Mouse (Mus musculus): ENCODE results near the gene Myrfl.

Gene Myrfl

GRCm38 (mm10) chr10:116827306-116827705 is 69.4 kb downstream of the Myrfl start:
- DNase-seq (ENCODE audit: low read depth, low spot score), result no peak

DNA sequence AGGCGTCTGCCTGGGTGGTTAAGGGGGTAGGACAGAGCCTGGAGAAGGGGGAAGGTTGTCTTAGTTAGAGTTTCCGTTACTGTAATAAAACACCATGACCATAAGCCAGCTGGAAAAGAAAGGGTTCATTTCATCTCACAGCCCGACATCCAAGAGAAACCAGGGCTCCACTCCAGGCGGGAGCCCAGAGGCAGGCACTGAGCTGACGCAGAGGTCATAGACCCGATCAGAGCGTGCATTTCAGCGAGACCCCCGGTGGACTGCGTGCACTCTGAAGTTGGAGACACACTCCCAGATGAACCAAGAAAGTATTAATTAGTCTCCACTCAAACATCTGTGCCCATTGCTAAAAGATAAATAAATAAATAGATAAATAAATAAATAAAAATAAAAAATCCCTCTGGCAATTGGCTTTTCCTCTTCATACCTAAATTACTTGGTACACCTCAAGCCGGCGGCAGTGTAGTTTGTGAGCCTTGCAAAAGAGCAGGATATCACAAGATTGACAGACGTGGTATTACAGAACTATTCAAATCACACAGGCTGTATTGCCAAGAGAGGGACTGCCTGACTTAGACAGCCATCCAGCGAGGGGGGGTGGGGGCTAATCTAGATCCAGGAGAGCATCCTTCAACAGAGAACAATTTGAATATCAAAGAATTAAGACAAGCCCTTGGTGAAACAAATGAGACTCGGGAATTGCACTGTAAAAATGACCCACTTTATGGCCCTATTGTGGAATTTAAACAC is 81.2 kb downstream of the Myrfl start:
- no peak for DNase-seq (ENCODE audit: low read depth, low spot score)

DNA sequence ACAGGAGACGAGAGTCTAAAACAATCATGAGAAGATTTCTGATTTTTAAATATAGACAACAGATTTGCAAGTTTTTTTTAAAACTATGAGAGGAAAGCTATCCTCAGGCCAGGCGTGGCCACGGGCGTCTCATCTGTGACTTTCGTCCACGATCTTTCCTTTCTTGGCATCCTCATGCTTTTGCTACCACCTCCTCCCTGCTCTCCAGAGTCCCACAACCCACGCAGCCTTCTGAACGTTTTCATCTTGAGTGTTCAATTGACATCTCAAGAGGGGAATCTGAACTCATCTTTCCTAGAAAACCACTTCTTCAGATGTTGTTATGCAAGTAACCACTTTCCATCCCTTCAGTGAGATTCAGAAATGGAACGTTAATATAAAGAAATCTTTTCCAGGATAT is 83.6 kb downstream of the Myrfl start:
- no peak for DNase-seq (ENCODE audit: low read depth, low spot score)

- no peak for DNase-seq (ENCODE audit: low read depth, low spot score)
Observed at GRCm38 (mm10) chr10:116810738-116811137, 86.0 kb downstream of the Myrfl start.

GRCm38 (mm10) chr10:116809383-116809782 is 87.3 kb downstream of the Myrfl start:
- no peak for DNase-seq (ENCODE audit: low read depth, low spot score)

DNA sequence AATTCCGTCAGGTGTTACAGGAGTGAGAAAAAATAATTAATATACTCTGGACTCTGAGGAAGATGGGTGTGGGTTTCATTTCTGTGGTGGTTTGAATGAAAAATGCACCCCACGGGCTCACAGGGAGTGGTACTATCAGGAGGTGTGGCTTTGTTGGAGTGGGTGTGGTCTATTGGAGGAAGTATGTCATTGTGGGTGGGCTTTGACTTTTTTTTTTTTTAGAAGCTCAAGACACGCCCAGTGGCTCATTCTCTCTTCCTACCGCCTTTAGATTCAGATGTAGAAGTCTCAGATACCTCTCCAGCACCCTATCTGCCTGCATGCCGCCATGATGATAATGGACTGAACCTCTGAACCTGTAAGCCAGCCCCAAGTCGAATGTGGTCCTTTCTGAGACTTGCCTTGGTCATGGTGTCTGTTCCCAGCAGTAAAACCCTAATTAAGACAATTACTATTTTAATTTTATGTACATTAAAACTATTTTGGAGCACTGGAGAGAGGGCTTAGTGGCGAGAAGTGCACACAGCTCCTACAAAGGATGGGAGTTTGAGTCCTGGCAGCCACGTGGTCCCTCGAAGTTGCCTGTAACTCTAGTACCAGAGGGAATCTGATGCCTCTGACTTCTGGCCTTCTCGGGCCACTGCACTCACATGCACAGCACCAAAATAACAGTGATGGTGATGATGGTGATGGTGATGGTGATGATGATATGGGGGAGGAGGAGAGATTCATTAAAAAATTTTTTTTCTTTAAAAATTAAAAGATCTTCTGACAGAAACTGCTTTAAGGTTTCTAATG is 88.0 kb downstream of the Myrfl start:
- no peak for DNase-seq (ENCODE audit: low read depth, low spot score)

- DNase-seq (ENCODE audit: low read depth, low spot score), result no peak
Observed at GRCm38 (mm10) chr10:116802178-116802794, 94.4 kb downstream of the Myrfl start.

- DNase-seq (ENCODE audit: low read depth, low spot score), result no peak
Observed at GRCm38 (mm10) chr10:116801281-116801680, 95.4 kb downstream of the Myrfl start.

DNA sequence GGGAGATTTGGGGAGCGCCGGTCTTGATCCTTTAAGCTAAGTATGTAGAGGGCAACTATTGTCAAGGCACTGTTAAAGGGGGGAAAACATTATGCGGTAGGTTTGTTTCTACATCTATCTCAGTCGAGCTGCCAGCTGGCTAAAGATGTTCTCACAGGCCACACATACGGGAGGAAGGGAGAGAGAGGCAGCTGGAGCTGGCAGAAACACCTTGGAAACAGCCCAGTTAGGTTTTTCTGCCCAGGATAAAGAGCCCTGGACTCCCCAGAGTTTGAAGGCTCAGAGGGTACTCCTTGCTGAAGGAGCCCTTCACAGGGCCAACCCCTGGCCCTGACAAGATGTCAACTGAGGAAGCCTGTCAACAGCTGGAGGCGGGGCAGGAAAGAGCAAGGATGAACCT is 100.7 kb downstream of the Myrfl start:
- DNase-seq (ENCODE audit: low read depth, low spot score), result no peak

- DNase-seq (ENCODE audit: low read depth, low spot score), result no peak
Observed at GRCm38 (mm10) chr10:116789096-116789495, 107.6 kb downstream of the Myrfl start.

DNA sequence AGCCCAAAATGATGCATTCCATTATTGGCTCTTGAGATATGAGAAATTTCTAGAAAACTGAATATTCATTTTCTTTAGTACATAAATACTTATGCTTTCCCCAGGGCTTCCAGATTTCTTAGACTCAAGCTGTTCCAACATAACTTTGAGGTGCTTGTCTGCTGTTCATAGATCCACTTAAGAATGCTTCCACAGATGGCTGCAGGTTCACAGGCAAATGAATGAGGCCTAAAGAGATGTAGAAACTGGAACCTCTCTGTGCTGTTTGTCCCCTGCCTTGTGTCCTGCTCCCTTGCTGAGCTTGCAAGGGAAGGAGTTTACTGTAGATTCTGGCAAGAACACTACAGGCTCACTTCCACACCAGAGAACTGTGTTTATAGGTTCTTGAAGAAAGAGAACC is 108.3 kb downstream of the Myrfl start:
- DNase-seq (ENCODE audit: low read depth, low spot score), result no peak

DNA sequence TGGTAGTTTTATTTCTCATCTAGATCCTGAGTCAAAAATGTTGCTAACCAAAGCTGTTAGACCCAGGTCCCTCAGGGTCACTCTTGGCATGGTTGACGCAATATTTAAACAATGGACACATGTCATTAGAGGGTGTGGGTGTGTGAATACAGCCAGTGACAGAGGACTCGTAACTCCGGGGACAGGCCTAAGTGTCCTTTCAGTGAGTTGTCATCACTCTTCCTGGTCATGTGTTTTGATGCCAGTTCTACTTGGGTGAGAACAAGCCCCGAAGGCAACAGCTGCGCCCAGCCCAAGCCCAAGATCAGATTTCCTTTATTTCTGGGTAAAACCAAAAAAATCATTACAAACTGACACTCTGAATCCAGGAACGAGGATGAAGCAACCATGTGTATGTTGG is 112.6 kb downstream of the Myrfl start:
- DNase-seq (ENCODE audit: low read depth, low spot score), result no peak

DNA sequence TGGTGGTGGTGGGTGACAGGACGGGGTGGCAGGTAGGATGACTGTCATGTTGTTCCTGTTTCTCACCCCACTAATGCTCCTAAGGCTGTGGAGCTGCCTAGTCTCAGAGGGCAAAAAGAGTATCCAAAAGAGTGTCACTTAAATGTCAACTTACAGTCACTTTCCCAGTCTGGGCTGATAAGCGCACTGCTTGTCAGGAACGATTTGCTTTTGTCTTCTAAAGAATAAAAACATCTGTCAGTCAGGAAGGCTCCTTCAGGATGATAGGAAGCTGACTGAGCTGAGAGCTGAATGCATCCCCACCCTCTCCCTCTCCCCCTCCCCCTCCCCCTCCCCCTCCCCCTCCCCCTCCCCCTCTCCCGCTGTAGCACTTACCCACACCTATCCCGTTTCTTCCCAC is 113.7 kb downstream of the Myrfl start:
- no peak for DNase-seq (ENCODE audit: low read depth, low spot score)

- DNase-seq (ENCODE audit: low read depth, low spot score), result no peak
Observed at GRCm38 (mm10) chr10:116777947-116778346, 118.8 kb downstream of the Myrfl start.

GRCm38 (mm10) chr10:116776846-116777245 is 119.9 kb downstream of the Myrfl start:
- DNase-seq (ENCODE audit: low read depth, low spot score), result no peak

GRCm38 (mm10) chr10:116773846-116774750 is 122.6 kb downstream of the Myrfl start:
- no peak for DNase-seq (ENCODE audit: low read depth, low spot score)

- DNase-seq (ENCODE audit: low read depth, low spot score), result no peak
Observed at GRCm38 (mm10) chr10:116771215-116771935, 125.3 kb downstream of the Myrfl start.

- DNase-seq (ENCODE audit: low read depth, low spot score), result no peak
Observed at GRCm38 (mm10) chr10:116768642-116769041, 128.1 kb downstream of the Myrfl start.

GRCm38 (mm10) chr10:116766525-116766924 is 130.2 kb downstream of the Myrfl start:
- no peak for DNase-seq (ENCODE audit: low read depth, low spot score)

GRCm38 (mm10) chr10:116761476-116762068 is 135.1 kb downstream of the Myrfl start:
- no peak for DNase-seq (ENCODE audit: low read depth, low spot score)
